Mouse (Mus musculus) lung, adult 2 months (tissue): Measurements from ENCODE around the gene Sp1.
A peak's percentile ranks its signal among the peaks of the same experiment; 100 is the strongest.

ENCODE experiments used
- CTCF ChIP-seq: fragments of 200-500 bp; IDR thresholded peaks from 2 replicates; pipeline ENCODE4 v1.5.1; 2011; ENCODE audit warnings: mild to moderate bottlenecking, low read length, control low read depth; ENCODE audit not compliant: insufficient read depth
- POLR2A ChIP-seq: fragments of 200-500 bp; IDR thresholded peaks from 2 replicates; pipeline ENCODE4 v1.6.1; 2011; ENCODE audit warnings: low read depth, mild to moderate bottlenecking, control low read depth, low read length, borderline replicate concordance; ENCODE audit errors: extremely low read depth

GRCm38 (mm10) chr15:102470605-102471294 lies 64.8 kb downstream of the Sp1 start:
- TF ChIP-seq POLR2A (peak; percentile 39; the same call in 1 of the 2 replicates), CTCF (no peak)
